Mouse (Mus musculus): Measurements from ENCODE around the gene Nckap5.

GRCm38 (mm10) chr1:126706611-126707010 is 124.0 kb downstream of the Nckap5 start:
- TF ChIP-seq CTCF (IDR thresholded peaks at IDR 0.05; ENCODE audit: low read depth, low read length) (no peak), POLR2A (IDR thresholded peaks at IDR 0.05; ENCODE audit: extremely low read depth, insufficient read depth, low read length) (no peak)

Measured in liver, adult 2 months (tissue).